Mouse (Mus musculus) stomach, postnatal 0 days (tissue): ENCODE measurements around the gene Nkiras2.

Experiments used
- CTCF ChIP-seq: IDR thresholded peaks from 2 replicates; pipeline ENCODE4 v1.5.1; 2016; ENCODE audit warnings: antibody characterized with exemption, low read depth, mild to moderate bottlenecking, moderate library complexity
- EP300 ChIP-seq: optimal IDR thresholded peaks from 2 replicates; pipeline ENCODE3; 2016; ENCODE audit warnings: antibody characterized with exemption

- no peak for TF ChIP-seq CTCF
- no peak for TF ChIP-seq EP300
Observed at GRCm38 (mm10) chr11:100617480-100617879, 1.6 kb upstream of the Nkiras2 start.
